Mouse (Mus musculus) left cerebral cortex, postnatal 25 days (tissue): ENCODE results near the gene Slc24a3. TPM values are rescaled to one million over a fixed set of nuclear protein-coding genes. Genes with fewer than 3 reads are reported as not detected.

Source experiments
- DNase-seq, 2 experiments: peaks; one replicate each; pipeline ENCODE4 v3.0.0; 2022; ENCODE audit warnings: low spot score in 2 of 2, mixed read lengths in 1 of 2
- intact Hi-C: fragments of 180-260 bp; cut with DNase I; formaldehyde crosslinking; loops from one replicate; pipeline ENCODE4 v1.15.1; 2025
- total RNA-seq, 2 experiments: library from RNA; stranded (reverse); gene quantifications; 2 replicates each; pipeline ENCODE4 v1.2.3; 2021

Slc24a3 gene
- total RNA-seq, 2 experiments from 2014 or later, result 130 to 132 TPM

GRCm38 (mm10) chr2:145507702-145508101, 340.1 kb downstream of the Slc24a3 start:
- intact Hi-C loops, result no loop called here

GRCm38 (mm10) chr2:145510650-145511225, 343.2 kb downstream of the Slc24a3 start:
- intact Hi-C loops, result loop anchor here (10.0 kb wide), 2 partner anchors 216 to 876 kb away; no protein-coding TSS in a partner anchor
- no peak for DNase-seq

More at GRCm38 (mm10) chr2:145507702-145508101, 340.1 kb downstream of the Slc24a3 start:
- no peak for DNase-seq

DNA sequence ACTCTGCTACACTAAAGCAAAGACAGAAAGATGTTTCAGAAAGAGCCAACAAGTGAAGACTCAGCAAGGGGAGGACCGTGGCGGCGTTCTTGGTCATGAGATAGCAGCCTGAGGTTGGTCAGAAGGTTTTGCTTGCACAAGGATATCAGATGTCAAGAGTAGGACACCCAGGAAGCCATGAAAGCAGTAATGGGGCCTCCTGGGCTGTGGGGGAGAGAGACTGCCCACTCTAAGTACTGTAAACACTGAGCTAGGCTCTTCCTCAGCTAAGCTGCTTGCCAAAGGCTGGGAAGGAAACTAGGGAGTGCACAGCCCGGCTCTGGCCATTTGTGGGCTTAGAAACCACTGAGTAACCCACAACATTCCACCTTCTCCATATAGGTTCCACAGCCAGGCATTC, 348.4 kb downstream of the Slc24a3 start:
- DNase-seq, result no peak
- intact Hi-C loops, result loop anchor here (2.0 to 10.0 kb wide), 4 partner anchors 71 to 881 kb away; no protein-coding TSS in a partner anchor

- intact Hi-C loops, result loop anchor here (2.0 to 10.0 kb wide), 4 partner anchors 70 to 883 kb away; no protein-coding TSS in a partner anchor
- peak; percentile 85 to 88 for DNase-seq
These were observed 349.8 kb downstream of the Slc24a3 start for GRCm38 (mm10) chr2:145517346-145517745.

GRCm38 (mm10) chr2:145522017-145522416, 354.5 kb downstream of the Slc24a3 start:
- DNase-seq, result no peak
- intact Hi-C loops, result no loop called here

DNA sequence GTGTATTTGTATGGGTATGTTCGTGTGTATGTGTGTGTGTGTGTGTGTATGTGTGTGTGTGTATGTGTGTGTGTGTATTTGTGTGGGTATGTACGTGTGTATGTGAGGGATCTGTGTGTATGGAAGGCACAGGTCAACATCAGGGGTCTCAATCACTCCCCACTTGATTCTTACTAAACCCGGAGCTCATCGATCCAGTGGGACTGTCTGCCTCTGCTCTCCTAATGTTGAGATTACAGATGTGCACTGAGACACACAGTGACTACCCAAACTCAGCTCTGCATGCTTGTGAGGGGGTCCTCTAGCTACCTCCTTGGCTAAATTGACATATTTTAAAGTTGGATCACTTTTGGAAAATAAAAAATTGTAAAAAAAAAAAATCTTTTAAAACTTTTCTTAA, 355.8 kb downstream of the Slc24a3 start:
- intact Hi-C loops, result no loop called here

DNA sequence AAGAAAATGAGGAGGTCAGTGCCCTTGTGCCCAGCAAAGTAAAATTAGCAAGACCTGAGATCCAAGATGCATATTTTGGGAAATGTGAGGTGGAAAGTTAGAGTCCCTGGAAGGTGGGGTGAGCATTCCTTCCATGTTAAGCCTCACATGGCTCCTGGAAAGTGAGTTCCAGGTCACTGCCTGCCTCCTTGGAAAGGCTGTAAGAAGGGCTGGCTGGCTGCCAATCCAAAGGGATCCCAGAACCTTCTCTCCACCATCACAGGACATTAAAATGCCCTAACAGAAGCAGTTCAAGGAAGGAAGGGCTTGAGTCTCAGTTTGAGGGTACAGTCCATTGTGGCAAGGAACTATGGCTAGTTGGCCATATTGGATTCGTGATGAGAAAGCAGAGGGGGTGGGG, 359.6 kb downstream of the Slc24a3 start:
- intact Hi-C loops, result no loop called here
- DNase-seq, result no peak

More for the DNA sequence above, 355.8 kb downstream of the Slc24a3 start:
- DNase-seq, result no peak

DNA sequence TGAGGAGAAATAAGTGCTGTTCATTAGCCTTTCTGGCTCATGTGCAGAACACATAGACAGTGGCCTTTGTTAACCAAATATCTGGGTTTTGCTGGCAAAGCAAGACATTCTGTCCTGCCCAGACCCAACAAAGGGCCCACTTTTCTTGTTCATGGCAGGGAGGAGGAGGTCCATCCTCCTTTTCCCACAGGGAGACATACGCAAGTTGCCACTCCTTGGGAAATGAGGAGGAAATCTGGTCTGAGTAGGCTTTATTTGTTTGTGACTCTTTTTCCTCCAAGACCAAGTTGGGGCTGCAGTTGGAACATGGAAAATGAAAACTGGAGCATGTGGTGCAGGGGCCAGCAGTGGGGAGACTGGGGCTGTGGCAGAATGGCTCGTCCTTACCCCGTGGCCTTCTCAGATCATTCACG, 363.4 kb downstream of the Slc24a3 start:
- DNase-seq, result peak in 1 of 2 experiments; percentile 27
- intact Hi-C loops, result no loop called here

DNA sequence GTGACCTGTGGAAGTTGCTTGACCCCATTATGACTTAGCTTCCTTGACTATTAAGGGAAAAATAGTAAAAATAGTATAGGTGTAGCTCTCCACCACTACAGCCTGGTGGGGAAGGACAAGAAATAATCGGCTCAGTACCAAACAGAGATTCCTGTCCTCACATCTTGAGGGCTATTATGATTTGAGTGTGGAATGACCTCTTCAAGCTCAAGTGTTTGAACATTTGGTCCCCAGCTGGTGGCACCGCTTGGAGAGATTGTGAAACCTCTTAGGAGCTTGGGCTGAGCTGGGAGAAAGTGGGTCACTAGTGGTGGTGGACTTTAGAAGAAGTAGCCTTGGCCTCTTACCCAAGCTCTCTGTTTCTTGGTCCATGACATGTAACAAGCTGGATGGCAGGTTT, 365.5 kb downstream of the Slc24a3 start:
- intact Hi-C loops, result no loop called here
- DNase-seq, result no peak

- DNase-seq, result no peak
- intact Hi-C loops, result no loop called here
These were observed 367.8 kb downstream of the Slc24a3 start for GRCm38 (mm10) chr2:145535307-145535706.

- DNase-seq, result no peak
- intact Hi-C loops, result no loop called here
These were observed 368.2 kb downstream of the Slc24a3 start for GRCm38 (mm10) chr2:145535774-145536173.

DNA sequence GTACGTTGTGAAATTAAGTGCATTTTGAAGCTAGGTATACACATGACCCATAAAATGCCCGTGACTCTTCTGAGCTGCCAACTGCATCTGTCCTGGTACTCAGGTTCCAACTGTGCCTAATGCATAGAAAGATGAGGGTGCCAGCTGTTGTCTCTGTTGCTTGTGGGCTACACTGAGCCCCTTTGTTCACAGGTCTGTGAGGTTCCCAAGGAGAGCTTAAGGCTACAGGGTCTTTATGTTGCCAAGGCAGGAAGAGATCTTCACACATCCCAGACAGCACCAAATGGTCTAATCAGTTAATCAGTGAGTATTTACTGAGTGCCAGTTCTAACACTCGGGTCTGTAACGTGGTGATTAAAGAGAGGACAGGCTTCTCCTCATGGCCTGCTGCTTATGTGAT, 369.4 kb downstream of the Slc24a3 start:
- no peak for DNase-seq
- intact Hi-C loops, result no loop called here

GRCm38 (mm10) chr2:145541695-145542094, 374.1 kb downstream of the Slc24a3 start:
- intact Hi-C loops, result no loop called here
- no peak for DNase-seq

- DNase-seq, result no peak
- intact Hi-C loops, result no loop called here
These were observed 378.5 kb downstream of the Slc24a3 start for GRCm38 (mm10) chr2:145546071-145546470.

DNA sequence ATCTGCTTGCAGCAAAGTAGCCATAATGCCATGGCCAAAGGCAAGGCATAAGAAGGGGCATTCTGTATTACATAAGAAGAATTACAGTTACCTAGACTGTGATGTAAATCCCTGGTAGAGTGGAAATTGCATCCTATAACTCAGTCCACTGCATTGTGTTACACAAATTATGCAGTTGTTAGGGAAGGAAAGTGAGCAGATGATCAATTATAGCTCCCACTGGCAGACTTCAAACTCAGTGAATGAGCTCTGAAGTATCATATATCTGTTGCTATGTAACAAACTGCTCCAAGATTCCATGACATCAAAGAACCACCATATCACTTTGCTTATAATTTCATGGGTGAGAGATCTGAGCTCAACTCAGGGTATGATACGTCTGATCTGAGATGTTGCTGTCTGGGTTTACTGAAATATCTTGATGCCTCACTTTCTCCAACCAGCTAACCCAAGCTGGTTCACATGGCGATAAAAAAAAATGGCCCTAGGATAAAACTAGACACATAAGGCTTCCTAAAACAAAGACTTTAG, 387.2 kb downstream of the Slc24a3 start:
- no peak for DNase-seq
- intact Hi-C loops, result no loop called here

DNA sequence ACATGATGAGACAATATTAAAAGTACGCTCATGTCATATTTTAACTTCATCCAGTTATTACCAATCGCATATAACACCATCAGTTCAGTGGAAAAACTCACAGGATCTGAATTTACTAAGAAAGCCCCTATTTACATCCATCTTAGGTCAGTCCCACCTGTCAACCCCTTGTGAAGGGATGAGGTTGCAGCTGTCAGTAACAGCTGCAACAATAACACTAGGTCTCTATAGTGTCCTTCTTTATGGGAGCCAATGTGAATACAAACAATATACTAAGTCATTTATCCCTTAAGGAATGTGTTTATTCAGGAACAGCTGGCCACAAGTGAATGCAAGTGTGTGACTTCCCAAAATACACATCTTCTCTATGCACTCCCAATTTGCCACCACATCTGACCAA, 388.2 kb downstream of the Slc24a3 start:
- intact Hi-C loops, result loop anchor here (2.0 kb wide), 1 partner anchor 33 kb away; no protein-coding TSS in a partner anchor
- DNase-seq, result no peak

GRCm38 (mm10) chr2:145557361-145557931, 389.9 kb downstream of the Slc24a3 start:
- intact Hi-C loops, result loop anchor here (2.0 kb wide), 1 partner anchor 31 kb away; no protein-coding TSS in a partner anchor
- peak; percentile 31 to 55 for DNase-seq

DNA sequence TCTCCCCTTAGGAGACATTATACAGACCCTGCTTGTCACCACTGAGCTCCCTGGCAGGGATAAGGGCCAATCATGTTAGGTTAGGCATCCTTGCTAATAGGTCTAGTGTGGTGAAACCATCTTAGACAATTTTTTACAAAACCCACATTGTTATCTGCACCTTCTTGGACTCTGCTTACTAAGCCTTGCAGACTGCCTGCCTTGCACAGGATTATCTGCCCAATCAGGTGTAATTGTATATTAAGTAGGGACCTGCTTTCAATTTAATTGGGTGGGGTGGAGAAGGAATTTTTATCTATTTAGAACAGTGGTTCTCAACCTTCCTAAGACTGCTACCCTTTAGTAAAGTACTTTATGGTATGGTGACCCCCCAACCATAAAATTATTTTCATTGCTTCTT, 394.9 kb downstream of the Slc24a3 start:
- intact Hi-C loops, result no loop called here
- DNase-seq, result no peak

DNA sequence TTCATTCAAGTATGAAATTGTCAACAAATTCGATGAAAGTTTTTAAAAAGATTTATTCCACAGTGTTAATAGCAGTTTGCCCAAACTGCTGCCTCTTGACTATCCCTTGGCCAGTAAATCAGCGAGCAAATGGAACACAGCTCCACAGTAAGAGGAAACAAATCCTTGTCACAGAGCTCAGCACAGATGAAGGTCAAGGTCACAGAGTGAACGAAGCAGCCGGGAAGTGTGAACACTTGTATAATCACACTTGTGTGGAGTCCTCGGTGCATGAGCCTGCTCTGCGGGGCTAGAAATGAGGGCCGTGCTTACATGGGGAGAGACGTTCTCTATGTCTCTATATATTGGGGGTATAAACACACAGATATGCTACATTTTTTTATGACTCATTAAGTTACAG, 397.0 kb downstream of the Slc24a3 start:
- no peak for DNase-seq
- intact Hi-C loops, result no loop called here

- DNase-seq, result no peak
- intact Hi-C loops, result no loop called here
These were observed 399.4 kb downstream of the Slc24a3 start for GRCm38 (mm10) chr2:145566904-145567303.

GRCm38 (mm10) chr2:145571943-145572342, 404.4 kb downstream of the Slc24a3 start:
- intact Hi-C loops, result no loop called here
- DNase-seq, result no peak
